Mouse (Mus musculus) embryonic facial prominence, embryonic 14.5 days (tissue): Measurements from ENCODE around the gene H2-Ab1. TPM values are rescaled to one million over a fixed set of nuclear protein-coding genes. Genes with fewer than 3 reads are reported as not detected.

Source experiments
- ATAC-seq: fragments of 200-750 bp; cut with Nextera tagmentation; 2 replicates; pipeline ENCODE4 v1.8.0; 2017; ENCODE audit warnings: low read depth, moderate number of reproducible peaks, moderate TSS enrichment
- DNase-seq: peaks from one replicate; pipeline ENCODE4 v3.0.0-alpha.2; 2015; ENCODE audit warnings: low spot score
- H3K27ac ChIP-seq: fragments of 300-500 bp; sonication (generic); replicated peaks from 2 replicates; pipeline ENCODE4 v1.5.1; 2014; ENCODE audit warnings: low read depth, mild to moderate bottlenecking, low read length, moderate library complexity
- H3K27me3 ChIP-seq: fragments of 300-500 bp; sonication (generic); replicated peaks from 2 replicates; pipeline ENCODE4 v1.6.1; 2014; ENCODE audit warnings: low read length; ENCODE audit not compliant: control insufficient read depth, insufficient read depth
- H3K36me3 ChIP-seq: fragments of 300-500 bp; sonication (generic); 2 replicates; pipeline ENCODE4 v1.6.1; 2014; ENCODE audit warnings: low read length, mixed read lengths; ENCODE audit not compliant: control insufficient read depth, insufficient read depth
- H3K4me1 ChIP-seq: fragments of 300-500 bp; sonication (generic); 2 replicates; pipeline ENCODE4 v1.6.1; 2014; ENCODE audit warnings: antibody characterized with exemption, low read length; ENCODE audit not compliant: control insufficient read depth, insufficient read depth
- H3K4me2 ChIP-seq: fragments of 300-500 bp; sonication (generic); 2 replicates; pipeline ENCODE4 v1.6.1; 2014; ENCODE audit warnings: low read depth, mild to moderate bottlenecking, low read length, moderate library complexity, mixed read lengths
- H3K4me3 ChIP-seq: fragments of 300-500 bp; sonication (generic); 2 replicates; pipeline ENCODE4 v1.5.1; 2014; ENCODE audit warnings: low read depth, mild to moderate bottlenecking, low read length
- H3K9ac ChIP-seq: fragments of 300-500 bp; sonication (generic); 2 replicates; pipeline ENCODE4 v1.6.1; 2014; ENCODE audit warnings: low read depth, mild to moderate bottlenecking, low read length, moderate library complexity, mixed read lengths
- H3K9me3 ChIP-seq: fragments of 300-500 bp; sonication (generic); 2 replicates; pipeline ENCODE4 v1.6.1; 2016; ENCODE audit warnings: low read length; ENCODE audit not compliant: control insufficient read depth
- WGBS: fragments of 180-500 bp; shearing (Covaris S2); extraction: QIAGEN DNeasy Blood & Tissue Kit; methylation state at CpG from one replicate; pipeline ENCODE4 v1.1.7; 2014; 5-methylcytosine and 5-hydroxymethylcytosine counted together
- polyA plus RNA-seq: library from polyadenylated mRNA; unstranded; fragments of >200 nt; fragmentation: Nextera tagmentation; extraction: Ambion mirVana; gene quantifications from 2 replicates; pipeline ENCODE4 v1.2.1, GENCODE M21; 2014

H2-Ab1 gene
- polyA plus RNA-seq = 9.4 and 10.1 TPM in 2 replicates

DNA sequence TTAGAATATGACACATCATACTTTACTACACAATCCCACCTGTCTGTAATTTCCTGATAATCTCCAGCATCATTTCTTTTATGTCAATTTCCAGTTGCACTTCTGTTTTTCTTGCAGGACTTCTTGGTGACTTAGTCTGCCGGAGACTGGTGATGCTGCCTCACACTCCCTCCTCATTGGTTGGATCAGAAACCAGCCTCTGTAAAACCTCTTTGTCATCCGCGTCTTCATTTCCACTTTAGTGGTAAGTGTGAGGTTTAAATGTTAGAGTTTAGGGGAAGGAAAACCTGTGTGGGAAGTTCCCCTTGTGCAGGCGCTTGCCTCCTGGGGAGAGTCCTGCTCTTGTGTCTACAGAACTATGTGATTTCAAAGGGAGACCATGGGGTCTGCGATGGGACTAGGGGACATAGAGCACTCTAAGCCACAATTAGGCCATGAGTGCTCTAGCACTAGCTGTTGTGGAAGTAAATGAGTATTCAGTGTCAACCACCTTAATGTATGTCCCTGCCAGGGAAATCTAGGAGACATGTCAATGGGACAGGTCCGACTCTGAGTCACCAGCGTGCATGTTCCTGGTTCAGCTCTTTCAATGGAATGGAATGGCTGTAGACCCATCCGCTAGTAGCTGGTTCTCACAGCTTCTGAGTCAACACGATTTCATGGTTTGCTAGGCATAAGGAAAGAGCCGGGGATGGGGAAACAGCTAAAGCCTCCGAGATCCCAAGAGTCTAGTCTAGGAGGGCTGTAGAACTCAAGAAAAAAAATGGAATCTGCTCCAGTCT is at the start of gene H2-Ab1:
Gene H2-Ab1, plus strand, starts transcription at position 96 of the 782 bp plus-strand sequence.
- 71% methylated on average over 11 of the region's 11 CpGs for WGBS
- no peak for ATAC-seq
- DNase-seq = peak; percentile 50

GRCm38 (mm10) chr17:34207866-34208265 is 49.6 kb upstream of the H2-Ab1 start:
- DNase-seq (no peak), ATAC-seq (no peak)
- H3K4me1 ChIP-seq = no peaks in the 10 kb centered on the region
- no peak overlapping the region for H3K4me3 ChIP-seq
- 0 out of 2 replicates have a peak, but pooled peaks cover 3% of the 10 kb centered on the region for H3K9me3 ChIP-seq
- H3K27ac ChIP-seq = no peak overlapping the region
- no peak overlapping the region for H3K9ac ChIP-seq
- no peaks in the 10 kb centered on the region for H3K36me3 ChIP-seq
- H3K27me3 ChIP-seq = peaks cover 60% of the 10 kb centered on the region
- WGBS = 92% methylated on average over 9 of the region's 9 CpGs
- no peak overlapping the region for H3K4me2 ChIP-seq

More for the DNA sequence above, at the start of gene H2-Ab1:
- Histone ChIP-seq H3K27ac (no peak within 1 kb of the TSS), H3K4me2 (no peak within 1 kb of the TSS), H3K9ac (no peak within 1 kb of the TSS), H3K4me3 (no peak within 1 kb of the TSS), H3K27me3 (no peaks in the 10 kb centered on the region; the same call in 1 of the 2 replicates), H3K36me3 (no peaks in the 10 kb centered on the region), H3K4me1 (0 out of 2 replicates have a peak, but pooled peaks cover 3% of the 10 kb centered on the region), H3K9me3 (no peaks in the 10 kb centered on the region)

DNA sequence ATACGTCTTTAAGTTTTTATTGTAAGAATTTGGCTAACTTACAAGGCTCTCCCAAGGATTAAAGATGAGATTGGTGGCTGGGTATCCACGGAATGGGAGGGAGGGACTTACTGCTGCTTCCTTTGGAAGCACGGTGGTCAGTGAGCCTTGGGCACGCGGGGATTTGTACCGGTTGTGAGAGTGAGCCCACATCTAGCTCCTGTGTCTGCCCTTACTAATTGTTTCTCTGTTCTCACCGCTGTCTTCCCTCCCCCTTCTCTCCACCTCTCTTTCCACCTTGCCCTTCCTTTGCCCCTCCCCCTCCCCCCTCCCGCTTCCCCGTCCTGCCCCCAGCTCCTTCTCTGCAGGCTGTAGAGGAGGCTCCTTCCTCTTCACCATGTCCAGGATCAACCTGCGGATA is 49.1 kb upstream of the H2-Ab1 start:
- DNase-seq (no peak), ATAC-seq (no peak)
- WGBS = 24% methylated on average over 10 of the region's 10 CpGs
- no peak overlapping the region for H3K27ac ChIP-seq
- peaks cover 64% of the 10 kb centered on the region for H3K27me3 ChIP-seq
- no peaks in the 10 kb centered on the region for H3K36me3 ChIP-seq
- no peak overlapping the region for H3K9ac ChIP-seq
- H3K4me2 ChIP-seq = no peak overlapping the region
- H3K4me3 ChIP-seq = no peak overlapping the region
- H3K4me1 ChIP-seq = no peaks in the 10 kb centered on the region
- H3K9me3 ChIP-seq = 0 out of 2 replicates have a peak, but pooled peaks cover 3% of the 10 kb centered on the region

- H3K4me2 ChIP-seq = no peak overlapping the region
- no peak overlapping the region for H3K4me3 ChIP-seq
- ATAC-seq (no peak), DNase-seq (no peak)
- no peaks in the 10 kb centered on the region for H3K4me1 ChIP-seq
- H3K9me3 ChIP-seq = 0 out of 2 replicates have a peak, but pooled peaks cover 3% of the 10 kb centered on the region
- H3K36me3 ChIP-seq = no peaks in the 10 kb centered on the region
- H3K9ac ChIP-seq = no peak overlapping the region
- H3K27me3 ChIP-seq = peaks cover 69% of the 10 kb centered on the region
- WGBS = 45% methylated on average over 3 of the region's 3 CpGs
- H3K27ac ChIP-seq = no peak overlapping the region
Measured at GRCm38 (mm10) chr17:34209680-34210079, 47.8 kb upstream of the H2-Ab1 start.

GRCm38 (mm10) chr17:34210599-34210998 is 46.9 kb upstream of the H2-Ab1 start:
- Histone ChIP-seq H3K9me3 (0 out of 2 replicates have a peak, but pooled peaks cover 3% of the 10 kb centered on the region), H3K27me3 (peaks cover 68% of the 10 kb centered on the region), H3K4me1 (no peaks in the 10 kb centered on the region), H3K4me2 (no peak overlapping the region), H3K27ac (no peak overlapping the region), H3K36me3 (no peaks in the 10 kb centered on the region), H3K4me3 (no peak overlapping the region), H3K9ac (no peak overlapping the region)
- no peak for DNase-seq
- 58% methylated on average over 3 of the region's 3 CpGs for WGBS
- ATAC-seq = no peak

GRCm38 (mm10) chr17:34211746-34212365 is 45.6 kb upstream of the H2-Ab1 start:
- Histone ChIP-seq H3K27me3 (peaks cover 57% of the 10 kb centered on the region), H3K4me2 (no peak overlapping the region), H3K4me1 (no peaks in the 10 kb centered on the region), H3K9ac (no peak overlapping the region), H3K36me3 (no peaks in the 10 kb centered on the region), H3K9me3 (0 out of 2 replicates have a peak, but pooled peaks cover 3% of the 10 kb centered on the region), H3K4me3 (no peak overlapping the region), H3K27ac (no peak overlapping the region)
- 15% methylated on average over 23 of the region's 23 CpGs for WGBS
- DNase-seq (no peak), ATAC-seq (no peak)

DNA sequence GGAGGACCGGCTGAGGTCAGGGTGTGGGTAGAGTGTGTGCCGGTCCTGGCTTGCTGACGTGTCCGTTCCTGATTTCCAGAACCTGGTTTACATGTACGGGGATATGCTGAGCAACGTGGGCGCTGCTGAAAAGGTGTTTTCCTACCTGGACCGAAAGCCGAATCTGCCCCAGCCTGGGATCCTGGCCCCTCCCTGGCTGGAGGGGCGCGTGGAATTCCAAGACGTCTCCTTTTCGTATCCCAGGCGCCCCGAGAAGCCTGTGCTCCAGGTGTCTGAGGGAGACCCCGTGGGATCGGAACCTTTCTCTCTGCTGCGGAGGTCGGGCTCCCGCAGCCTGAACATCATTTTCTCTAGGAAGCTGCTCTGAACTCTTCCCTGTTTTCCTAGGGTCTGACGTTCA is 43.6 kb upstream of the H2-Ab1 start:
- 0 out of 2 replicates have a peak overlapping the region, but pooled peaks have one; percentile 2 for H3K4me2 ChIP-seq
- ATAC-seq (no peak), DNase-seq (no peak)
- no peaks in the 10 kb centered on the region for H3K36me3 ChIP-seq
- H3K4me1 ChIP-seq = no peaks in the 10 kb centered on the region
- no peak overlapping the region for H3K4me3 ChIP-seq
- H3K9me3 ChIP-seq = 0 out of 2 replicates have a peak, but pooled peaks cover 3% of the 10 kb centered on the region
- peaks cover 57% of the 10 kb centered on the region for H3K27me3 ChIP-seq
- no peak overlapping the region for H3K9ac ChIP-seq
- no peak overlapping the region for H3K27ac ChIP-seq
- 45% methylated on average over 21 of the region's 21 CpGs for WGBS

- no peaks in the 10 kb centered on the region for H3K4me1 ChIP-seq
- WGBS = 85% methylated on average over 12 of the region's 12 CpGs
- H3K9me3 ChIP-seq = no peaks in the 10 kb centered on the region
- ATAC-seq = no peak
- H3K9ac ChIP-seq = no peak overlapping the region
- H3K4me3 ChIP-seq = no peak overlapping the region
- H3K36me3 ChIP-seq = no peaks in the 10 kb centered on the region
- no peak overlapping the region for H3K27ac ChIP-seq
- peaks cover 49% of the 10 kb centered on the region for H3K27me3 ChIP-seq
- DNase-seq = no peak
- H3K4me2 ChIP-seq = no peak overlapping the region
Measured at GRCm38 (mm10) chr17:34215176-34215575, 42.3 kb upstream of the H2-Ab1 start.
